Mouse (Mus musculus): ENCODE measurements around the gene Klf3. TPM values are rescaled to one million over a fixed set of nuclear protein-coding genes. Genes with fewer than 3 reads are reported as not detected.

The Klf3 gene
- polyA plus RNA-seq, 1 experiment, result 75.2 TPM

DNA sequence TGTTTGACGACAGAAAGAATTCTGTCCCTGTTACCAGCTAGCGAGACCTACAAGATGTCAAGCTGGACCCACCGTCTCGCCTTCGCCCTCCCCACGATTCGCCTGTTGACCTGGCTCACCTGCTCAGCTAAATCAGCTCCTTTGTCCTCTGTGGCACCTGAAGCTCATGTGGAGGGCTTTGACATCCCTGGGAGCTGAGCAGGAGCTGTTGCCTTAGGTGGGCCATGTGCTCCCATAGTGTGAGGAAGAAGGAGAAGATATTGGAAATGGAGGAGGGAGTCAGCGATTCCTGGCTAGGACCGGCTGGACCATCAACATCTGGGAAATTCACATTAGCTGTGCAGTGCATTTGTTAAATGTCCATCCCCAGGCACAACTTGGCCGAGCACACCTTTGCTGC lies 26.4 kb downstream of the Klf3 start:
- TF ChIP-seq CTCF (IDR thresholded peaks at IDR 0.05; ENCODE audit: extremely low read depth, insufficient read depth, insufficient read length, insufficient replicate concordance), result no peak
- no peak for TF ChIP-seq POLR2A (IDR thresholded peaks at IDR 0.05; ENCODE audit: low read depth, low read length)
- Histone ChIP-seq H3K4me1 (ENCODE audit: control insufficient read depth, insufficient read depth, insufficient read length) (no peaks in the 10 kb centered on the region; the same call in 1 of the 2 replicates), H3K27me3 (ENCODE audit: control insufficient read depth, insufficient read depth, low read length) (no peaks in the 10 kb centered on the region), H3K4me3 (ENCODE audit: extremely low read depth, insufficient read depth, insufficient read length) (no peak overlapping the region), H3K36me3 (ENCODE audit: control insufficient read depth, insufficient read depth, low read length) (peaks cover 39% of the 10 kb centered on the region), H3K27ac (ENCODE audit: insufficient read depth, low read length) (no peak overlapping the region)
- no peak for DNase-seq (ENCODE audit: low read depth in 1 of 2, low spot score in 2 of 2)
- WGBS, result 95% methylated on average over 10 of the region's 10 CpGs

DNA sequence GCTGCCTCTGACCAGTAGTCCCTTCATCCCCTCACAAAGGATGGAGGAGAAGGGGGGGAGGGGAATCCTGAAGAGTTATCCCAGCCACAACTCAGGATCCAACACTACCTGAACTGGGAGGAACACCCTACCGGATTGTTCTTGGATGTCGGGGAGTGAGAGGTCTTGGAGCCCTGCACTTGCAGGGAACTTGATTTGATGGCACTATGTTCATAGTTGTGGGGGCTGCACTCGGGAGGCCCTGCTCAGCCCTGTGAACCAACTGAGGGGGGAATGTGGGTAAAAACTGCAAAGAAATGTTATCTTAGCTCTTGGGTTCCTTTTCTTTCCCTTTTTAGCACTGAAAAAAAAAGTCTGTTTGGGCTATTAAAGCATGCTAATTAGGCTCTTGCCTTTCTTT lies 27.6 kb downstream of the Klf3 start:
- Histone ChIP-seq H3K27ac (ENCODE audit: insufficient read depth, low read length) (no peak overlapping the region), H3K27me3 (ENCODE audit: control insufficient read depth, insufficient read depth, low read length) (no peaks in the 10 kb centered on the region), H3K36me3 (ENCODE audit: control insufficient read depth, insufficient read depth, low read length) (peaks cover 35% of the 10 kb centered on the region), H3K4me3 (ENCODE audit: extremely low read depth, insufficient read depth, insufficient read length) (no peak overlapping the region), H3K4me1 (ENCODE audit: control insufficient read depth, insufficient read depth, insufficient read length) (no peaks in the 10 kb centered on the region; the same call in 1 of the 2 replicates)
- 89% methylated on average over 3 of the region's 3 CpGs for WGBS
- DNase-seq (ENCODE audit: low read depth in 1 of 2, low spot score in 2 of 2), result no peak
- TF ChIP-seq POLR2A (IDR thresholded peaks at IDR 0.05; ENCODE audit: low read depth, low read length) (no peak), CTCF (IDR thresholded peaks at IDR 0.05; ENCODE audit: extremely low read depth, insufficient read depth, insufficient read length, insufficient replicate concordance) (no peak)

DNA sequence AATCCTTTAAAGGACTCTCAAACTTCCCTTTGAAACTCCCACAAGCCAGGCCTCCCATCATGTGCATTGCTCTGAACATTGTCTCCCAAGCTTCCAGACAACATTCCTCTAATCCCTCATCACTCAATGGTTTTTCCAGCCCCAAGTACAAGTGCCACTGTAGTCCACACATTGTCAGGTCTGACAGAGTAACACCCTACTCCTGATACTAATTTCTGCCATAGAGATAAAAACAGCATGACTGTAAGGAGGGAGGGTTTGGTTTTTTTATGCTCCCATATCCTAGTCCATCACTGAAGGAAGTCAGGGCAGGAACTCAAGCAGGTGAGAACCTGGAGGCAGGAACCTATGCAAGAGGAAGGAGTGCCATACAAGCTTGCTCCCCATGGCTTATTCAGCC lies 30.2 kb downstream of the Klf3 start:
- Histone ChIP-seq H3K27me3 (ENCODE audit: control insufficient read depth, insufficient read depth, low read length) (no peaks in the 10 kb centered on the region), H3K36me3 (ENCODE audit: control insufficient read depth, insufficient read depth, low read length) (peaks cover 19% of the 10 kb centered on the region), H3K27ac (ENCODE audit: insufficient read depth, low read length) (no peak overlapping the region), H3K4me3 (ENCODE audit: extremely low read depth, insufficient read depth, insufficient read length) (no peak overlapping the region), H3K4me1 (ENCODE audit: control insufficient read depth, insufficient read depth, insufficient read length) (no peaks in the 10 kb centered on the region; the same call in 1 of the 2 replicates)
- DNase-seq (ENCODE audit: low read depth in 1 of 2, low spot score in 2 of 2), result no peak
- TF ChIP-seq POLR2A (IDR thresholded peaks at IDR 0.05; ENCODE audit: low read depth, low read length), result no peak
- TF ChIP-seq CTCF (IDR thresholded peaks at IDR 0.05; ENCODE audit: extremely low read depth, insufficient read depth, insufficient read length, insufficient replicate concordance), result no peak

DNA sequence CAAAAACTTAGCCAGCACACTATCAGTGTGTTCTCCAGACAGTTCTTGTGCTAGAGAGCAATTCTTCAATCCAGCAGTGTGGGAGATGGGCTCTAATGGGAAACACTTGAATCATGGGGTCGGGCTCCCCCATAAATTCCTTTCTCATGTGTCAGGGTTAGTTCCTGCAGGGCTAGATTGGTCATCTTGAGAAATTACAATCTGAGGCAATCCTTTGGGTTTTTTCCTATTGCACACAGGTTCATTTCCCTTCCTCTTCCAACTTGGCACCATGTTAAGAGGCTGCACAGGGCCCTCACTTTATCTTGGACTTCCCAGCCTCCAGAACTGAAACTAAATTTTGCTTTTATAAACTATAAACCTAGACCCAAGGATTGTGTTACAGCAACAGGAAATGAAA lies 31.0 kb downstream of the Klf3 start:
- 75% methylated on average over 1 of the region's 1 CpGs for WGBS
- DNase-seq (ENCODE audit: low read depth in 1 of 2, low spot score in 2 of 2), result no peak
- TF ChIP-seq POLR2A (IDR thresholded peaks at IDR 0.05; ENCODE audit: low read depth, low read length), result no peak
- no peak for TF ChIP-seq CTCF (IDR thresholded peaks at IDR 0.05; ENCODE audit: extremely low read depth, insufficient read depth, insufficient read length, insufficient replicate concordance)
- Histone ChIP-seq H3K27me3 (ENCODE audit: control insufficient read depth, insufficient read depth, low read length) (no peaks in the 10 kb centered on the region), H3K4me1 (ENCODE audit: control insufficient read depth, insufficient read depth, insufficient read length) (no peaks in the 10 kb centered on the region; the same call in 1 of the 2 replicates), H3K27ac (ENCODE audit: insufficient read depth, low read length) (no peak overlapping the region), H3K36me3 (ENCODE audit: control insufficient read depth, insufficient read depth, low read length) (peaks cover 11% of the 10 kb centered on the region), H3K4me3 (ENCODE audit: extremely low read depth, insufficient read depth, insufficient read length) (no peak overlapping the region)

DNA sequence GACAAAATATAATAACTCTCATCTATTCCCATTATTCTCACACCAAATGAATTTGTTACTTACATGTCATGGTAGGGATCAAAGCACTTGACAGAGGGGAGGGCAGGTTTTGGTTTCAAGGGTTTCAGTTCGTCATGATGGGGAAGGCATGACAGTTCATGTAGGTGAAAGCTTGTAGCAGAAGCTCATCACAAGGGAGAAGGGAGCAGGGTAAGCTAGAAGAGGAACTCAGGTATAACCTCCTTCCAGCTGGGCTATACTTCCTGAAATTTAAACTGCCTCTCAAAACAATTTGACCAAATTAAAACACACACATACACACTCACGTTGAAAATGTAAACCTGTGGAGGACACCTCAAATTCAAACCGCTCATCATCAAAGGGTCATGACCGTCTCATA lies 32.1 kb downstream of the Klf3 start:
- no peak for TF ChIP-seq POLR2A (IDR thresholded peaks at IDR 0.05; ENCODE audit: low read depth, low read length)
- no peak for TF ChIP-seq CTCF (IDR thresholded peaks at IDR 0.05; ENCODE audit: extremely low read depth, insufficient read depth, insufficient read length, insufficient replicate concordance)
- Histone ChIP-seq H3K27me3 (ENCODE audit: control insufficient read depth, insufficient read depth, low read length) (no peaks in the 10 kb centered on the region), H3K36me3 (ENCODE audit: control insufficient read depth, insufficient read depth, low read length) (peaks cover 2% of the 10 kb centered on the region; the same call in 1 of the 2 replicates), H3K27ac (ENCODE audit: insufficient read depth, low read length) (no peak overlapping the region), H3K4me1 (ENCODE audit: control insufficient read depth, insufficient read depth, insufficient read length) (peaks cover 2% of the 10 kb centered on the region; the same call in 1 of the 2 replicates), H3K4me3 (ENCODE audit: extremely low read depth, insufficient read depth, insufficient read length) (no peak overlapping the region)
- no peak for DNase-seq (ENCODE audit: low read depth in 1 of 2, low spot score in 2 of 2)
- 75% methylated on average over 4 of the region's 4 CpGs for WGBS

DNA sequence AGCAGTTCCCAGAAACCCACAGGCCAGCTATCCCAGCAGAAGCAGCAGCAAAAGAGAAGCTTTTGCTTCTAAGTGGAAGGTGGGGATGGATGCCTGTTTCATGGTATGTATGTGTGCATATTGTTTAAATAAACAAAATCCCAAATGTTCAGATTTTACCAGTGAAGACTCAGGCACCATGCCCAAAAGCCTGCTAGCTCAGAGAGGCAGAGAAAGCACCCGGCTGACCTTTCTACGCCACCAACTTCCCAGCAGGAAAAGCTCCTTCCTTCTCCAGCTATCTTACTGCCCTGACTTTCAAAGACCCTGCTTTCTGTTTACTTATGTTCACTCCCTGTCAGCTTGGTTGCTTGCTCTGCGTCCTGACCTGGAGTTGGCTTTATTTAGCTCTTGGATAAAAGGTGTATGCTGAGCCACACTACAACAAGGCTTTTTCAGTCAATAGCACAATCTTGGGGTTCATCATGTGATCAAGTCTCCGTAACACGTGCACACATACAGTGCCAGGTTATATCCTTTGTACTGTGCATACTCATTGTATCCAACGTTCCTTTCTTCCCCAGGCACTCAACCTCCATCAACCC lies 35.9 kb downstream of the Klf3 start:
- no peak for TF ChIP-seq POLR2A (IDR thresholded peaks at IDR 0.05; ENCODE audit: low read depth, low read length)
- no peak for TF ChIP-seq CTCF (IDR thresholded peaks at IDR 0.05; ENCODE audit: extremely low read depth, insufficient read depth, insufficient read length, insufficient replicate concordance)
- WGBS, result 83% methylated on average over 6 of the region's 6 CpGs
- H3K27ac ChIP-seq (ENCODE audit: insufficient read depth, low read length), result no peak overlapping the region
- no peak for DNase-seq (ENCODE audit: low read depth in 1 of 2, low spot score in 2 of 2)
- no peak overlapping the region for H3K4me3 ChIP-seq (ENCODE audit: extremely low read depth, insufficient read depth, insufficient read length)
- H3K36me3 ChIP-seq (ENCODE audit: control insufficient read depth, insufficient read depth, low read length), result no peaks in the 10 kb centered on the region
- no peaks in the 10 kb centered on the region for H3K27me3 ChIP-seq (ENCODE audit: control insufficient read depth, insufficient read depth, low read length)
- peaks cover 2% of the 10 kb centered on the region; the same call in 1 of the 2 replicates for H3K4me1 ChIP-seq (ENCODE audit: control insufficient read depth, insufficient read depth, insufficient read length)

DNA sequence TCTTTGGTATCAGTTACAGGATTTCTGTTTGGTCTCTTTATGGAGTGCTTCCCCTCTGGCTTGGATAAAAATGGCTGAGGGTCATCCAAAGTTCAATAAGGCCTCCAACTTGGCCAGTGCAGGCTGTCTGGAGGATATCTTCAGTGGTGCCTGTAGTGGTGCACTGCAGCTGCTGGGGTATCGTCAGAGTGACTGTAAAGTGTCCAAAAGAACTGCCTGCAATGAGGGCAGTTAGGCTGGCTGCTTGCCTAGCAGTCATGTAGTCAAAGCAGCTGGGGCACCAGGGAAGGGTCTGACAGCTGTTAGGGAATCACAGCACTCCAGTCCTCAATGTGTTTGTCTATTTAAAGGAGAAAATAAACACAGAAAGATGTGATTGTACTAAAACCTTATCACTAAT lies 36.9 kb downstream of the Klf3 start:
- WGBS, result 93% methylated on average over 1 of the region's 1 CpGs
- no peak overlapping the region for H3K4me3 ChIP-seq (ENCODE audit: extremely low read depth, insufficient read depth, insufficient read length)
- TF ChIP-seq CTCF (IDR thresholded peaks at IDR 0.05; ENCODE audit: extremely low read depth, insufficient read depth, insufficient read length, insufficient replicate concordance) (no peak), POLR2A (IDR thresholded peaks at IDR 0.05; ENCODE audit: low read depth, low read length) (no peak)
- H3K27me3 ChIP-seq (ENCODE audit: control insufficient read depth, insufficient read depth, low read length), result no peaks in the 10 kb centered on the region
- DNase-seq (ENCODE audit: low read depth in 1 of 2, low spot score in 2 of 2), result no peak
- 0 out of 2 replicates have a peak, but pooled peaks cover 2% of the 10 kb centered on the region for H3K4me1 ChIP-seq (ENCODE audit: control insufficient read depth, insufficient read depth, insufficient read length)
- H3K36me3 ChIP-seq (ENCODE audit: control insufficient read depth, insufficient read depth, low read length), result no peaks in the 10 kb centered on the region
- H3K27ac ChIP-seq (ENCODE audit: insufficient read depth, low read length), result no peak overlapping the region

All from spleen, adult 2 months (tissue).